Mouse (Mus musculus) mesoderm, embryonic 11.5 days (tissue): ENCODE data around the gene Bcan.

ENCODE experiments used
- DNase-seq: peaks from one replicate; pipeline ENCODE4 v3.0.0-alpha.2; 2012; ENCODE audit warnings: low read depth, low spot score

Gene Bcan

DNA sequence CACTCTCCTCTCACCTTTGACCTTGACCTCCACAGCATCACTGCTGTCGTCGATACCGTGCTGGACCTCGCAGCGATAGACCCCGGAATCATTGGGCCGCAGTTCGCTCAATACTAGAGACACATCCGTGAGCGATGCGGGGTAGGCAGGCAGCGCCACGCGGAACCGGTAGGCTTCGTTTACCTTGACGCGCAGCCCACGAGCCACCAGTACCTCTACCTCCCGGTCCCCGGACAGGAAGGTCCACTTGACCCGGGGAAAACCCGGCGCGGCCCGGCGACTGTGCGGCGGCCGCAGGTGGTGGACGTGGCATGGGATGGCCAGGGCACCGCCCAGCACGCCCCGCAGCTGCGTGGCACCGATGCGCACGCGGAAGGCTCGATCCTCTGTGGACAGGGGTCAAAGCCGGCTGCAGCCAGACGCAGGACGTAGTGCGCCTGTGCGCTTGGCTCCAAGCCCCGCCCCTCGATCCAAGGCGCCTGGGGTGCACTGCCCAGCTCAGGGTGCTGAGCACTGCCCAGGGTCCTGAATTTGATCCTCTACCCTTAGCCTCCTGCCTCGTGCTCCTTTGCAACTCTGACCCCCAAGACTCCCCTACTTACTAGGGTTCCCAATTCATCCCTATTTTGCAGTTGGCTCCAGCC, 2.9 kb downstream of the Bcan start:
- DNase-seq = no peak

DNA sequence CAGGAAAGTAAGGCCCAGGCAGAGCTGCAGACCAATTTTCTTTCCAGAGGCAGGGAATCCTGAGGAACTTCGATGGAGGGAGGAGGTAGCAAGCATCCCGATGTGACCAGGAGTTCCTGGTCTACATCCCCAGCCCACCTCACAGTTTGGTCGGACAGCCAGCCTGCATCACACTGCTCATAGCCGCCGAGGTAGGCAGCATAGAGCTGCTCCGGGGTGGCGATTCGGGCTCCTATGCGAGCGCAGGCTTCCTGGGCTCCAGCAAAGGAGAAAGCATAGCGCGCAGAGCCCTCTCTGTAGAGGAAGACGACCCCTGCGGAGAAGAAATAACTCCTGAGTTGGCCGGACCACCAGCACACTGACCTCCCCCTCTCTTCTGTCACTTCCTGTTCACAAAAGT, 3.6 kb downstream of the Bcan start:
- no peak for DNase-seq

DNA sequence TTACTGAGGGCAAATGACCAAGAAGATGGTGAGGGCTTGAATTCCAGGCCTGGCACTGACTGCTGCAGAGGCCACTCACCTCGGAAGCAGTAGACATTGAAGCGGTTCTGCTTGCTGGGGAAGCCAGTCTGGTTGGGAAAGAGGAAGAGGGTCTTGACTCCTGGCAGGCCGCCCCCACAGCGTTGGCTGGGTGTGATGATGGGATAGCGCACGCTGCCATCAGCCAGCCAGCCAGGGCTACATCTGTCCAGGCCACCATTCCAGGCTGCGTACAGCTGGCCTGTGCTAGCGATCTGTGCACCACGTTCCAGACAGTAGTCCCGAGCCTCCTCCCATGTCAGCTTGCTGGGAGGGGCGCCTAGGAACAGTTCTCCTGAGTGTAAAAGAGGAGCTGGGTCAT, 4.7 kb downstream of the Bcan start:
- no peak for DNase-seq

DNA sequence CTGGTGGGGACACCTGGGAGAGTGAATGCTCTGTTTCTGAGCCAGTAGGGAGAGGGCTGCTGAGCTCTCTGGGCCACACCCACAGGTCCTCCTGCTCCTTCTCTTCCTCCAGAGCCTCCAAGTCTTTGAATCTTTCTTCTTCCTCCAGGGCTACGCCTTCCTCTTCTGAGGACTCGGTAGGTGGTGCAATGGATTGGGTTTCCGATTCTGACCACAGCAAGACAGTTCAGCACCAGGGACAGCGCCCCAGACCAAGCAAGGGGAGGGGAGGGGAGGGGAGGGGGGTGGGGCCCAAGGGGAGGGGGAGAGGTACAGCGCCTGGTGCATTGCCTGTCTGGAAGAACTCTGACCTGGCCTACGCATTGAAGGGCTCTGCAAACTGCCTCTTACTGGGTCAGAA, 6.6 kb downstream of the Bcan start:
- peak; percentile 84 for DNase-seq

DNA sequence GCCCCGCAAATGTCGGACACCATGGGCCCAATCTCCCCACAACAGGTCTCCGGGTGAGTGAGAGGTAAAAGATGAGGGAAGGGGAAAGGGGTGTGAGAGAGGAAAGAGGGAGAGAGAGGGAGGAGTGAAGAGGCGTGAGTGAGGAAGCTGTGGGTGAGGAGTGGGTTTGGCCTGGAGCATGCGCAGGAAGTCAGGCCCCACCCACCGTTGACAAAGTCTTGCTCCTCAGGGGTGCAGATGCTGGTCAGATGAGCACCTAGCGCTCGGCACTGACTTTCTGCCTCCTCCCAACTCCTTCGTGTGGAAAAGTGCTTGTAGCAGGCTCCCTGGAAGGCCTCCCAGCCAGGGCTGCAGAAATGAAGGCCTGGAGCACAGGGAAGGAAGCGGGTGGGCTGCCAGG, 10.1 kb downstream of the Bcan start:
- DNase-seq = no peak

DNA sequence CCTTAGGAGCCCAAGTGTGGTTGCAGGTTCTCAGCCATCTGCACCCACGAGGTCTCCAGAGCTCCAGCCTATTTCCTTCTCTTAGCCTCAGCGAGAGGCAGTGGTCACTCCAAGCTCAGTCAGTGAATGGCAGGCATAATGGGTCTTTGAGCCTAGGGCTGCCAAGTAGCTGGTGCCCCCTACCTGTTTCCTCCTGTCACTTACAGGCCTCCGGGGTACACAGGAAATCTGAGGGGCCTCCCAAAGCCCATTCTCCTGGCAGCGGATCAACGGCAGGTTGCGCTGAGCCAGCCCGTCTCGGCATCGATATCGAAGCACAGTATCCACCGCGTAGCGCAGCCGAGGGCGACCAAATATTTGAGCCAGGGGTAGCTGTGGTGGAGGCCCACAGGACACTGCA, 12.0 kb downstream of the Bcan start:
- DNase-seq = no peak

DNA sequence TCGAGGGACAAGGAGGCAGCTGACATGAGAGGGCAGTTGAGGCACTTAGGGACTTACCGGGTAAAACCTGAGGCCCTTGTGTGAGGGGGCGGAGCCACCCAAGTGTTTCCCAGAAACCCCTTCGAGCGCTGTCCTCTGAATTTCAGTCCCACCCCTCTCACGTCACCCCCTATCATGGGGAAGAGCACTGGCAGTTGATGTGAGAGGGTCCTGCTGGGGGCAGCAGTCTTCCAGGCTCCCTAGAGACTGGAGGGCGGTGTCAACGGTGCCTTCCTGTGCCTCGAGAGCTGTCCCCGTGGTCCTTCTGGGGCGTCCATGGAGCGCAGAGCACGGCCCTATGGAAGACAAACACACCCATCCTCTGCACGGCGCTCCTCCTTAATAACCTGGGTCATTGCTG, 12.4 kb downstream of the Bcan start:
- DNase-seq = peak; percentile 88

DNA sequence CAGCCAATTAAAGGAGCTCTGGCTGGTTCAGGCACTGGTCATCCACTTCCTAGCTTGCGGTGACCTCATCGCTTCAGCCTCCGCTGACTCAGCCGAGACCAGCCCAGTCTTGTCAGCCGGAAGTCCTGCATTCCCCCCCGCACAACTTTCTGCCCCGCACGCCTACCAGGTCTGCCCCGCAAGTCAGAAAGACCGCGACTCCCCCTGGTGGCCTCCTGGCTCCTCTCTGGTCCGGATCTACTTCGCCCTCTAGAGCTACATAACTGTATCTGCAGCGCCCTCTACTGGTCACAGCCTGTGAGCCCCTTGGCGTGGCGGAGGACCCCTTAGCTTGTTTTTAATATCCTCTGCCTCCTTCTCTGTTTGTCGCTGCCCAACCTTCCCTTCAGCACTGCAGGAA, 13.2 kb downstream of the Bcan start:
- peak; percentile 99 for DNase-seq

DNA sequence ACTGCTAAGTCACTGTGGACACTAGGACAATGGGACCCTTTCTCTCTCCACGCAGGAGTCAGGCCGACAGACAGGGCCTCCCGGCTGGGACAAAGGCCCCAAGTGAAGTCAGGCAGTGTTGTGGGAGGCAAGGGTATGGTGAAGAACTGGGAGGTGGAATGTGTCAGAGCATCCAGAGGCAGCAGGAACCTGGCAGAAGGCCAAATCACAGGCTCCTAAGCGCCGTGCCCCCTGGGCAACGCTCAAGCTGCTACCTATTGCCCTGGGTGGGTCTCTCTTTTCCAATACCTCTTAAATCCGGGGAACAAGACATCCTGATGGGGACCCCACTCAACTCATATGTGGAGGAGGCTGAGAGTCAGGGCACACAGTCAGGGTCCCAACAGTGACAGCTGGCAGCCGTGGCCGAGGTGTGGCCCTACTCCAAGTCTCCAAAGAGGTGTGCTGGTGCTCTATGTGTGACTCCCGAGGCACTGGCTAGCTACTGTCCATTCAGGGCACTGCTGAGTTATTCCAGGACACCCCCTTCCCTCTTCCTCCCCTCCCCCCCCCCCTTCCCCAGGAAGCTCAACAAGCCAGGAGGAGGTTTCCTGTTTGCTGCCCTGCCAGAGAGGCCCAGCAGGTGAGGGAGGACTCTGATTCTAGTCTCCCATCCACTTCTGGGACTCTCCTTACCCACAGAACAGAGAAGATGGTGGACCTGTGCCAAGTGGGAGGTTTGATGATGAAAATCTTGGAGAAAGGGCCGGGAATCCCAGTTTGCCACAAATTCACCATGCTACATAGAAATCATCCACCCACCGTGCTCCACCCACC, 14.3 kb downstream of the Bcan start:
- no peak for DNase-seq

DNA sequence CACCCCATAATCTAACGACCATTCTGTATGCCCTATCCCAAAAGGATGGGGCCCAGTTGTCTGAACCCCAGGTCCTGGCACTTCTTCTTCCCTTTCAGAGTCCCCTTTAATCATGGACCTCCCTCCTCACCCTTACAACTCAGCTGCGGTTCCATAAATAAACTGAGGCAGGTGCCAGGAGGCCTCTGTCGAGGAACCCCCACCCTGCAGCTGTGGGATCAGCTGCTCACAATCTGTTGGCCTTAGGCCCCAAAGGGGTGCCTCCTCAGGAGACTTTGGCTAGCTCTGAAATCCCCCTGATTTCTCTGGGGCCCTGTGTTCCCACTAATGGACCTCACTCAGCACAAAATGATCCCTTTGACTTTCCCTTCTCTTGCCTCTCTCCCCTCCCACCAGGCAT, 15.9 kb downstream of the Bcan start:
- DNase-seq = no peak

DNA sequence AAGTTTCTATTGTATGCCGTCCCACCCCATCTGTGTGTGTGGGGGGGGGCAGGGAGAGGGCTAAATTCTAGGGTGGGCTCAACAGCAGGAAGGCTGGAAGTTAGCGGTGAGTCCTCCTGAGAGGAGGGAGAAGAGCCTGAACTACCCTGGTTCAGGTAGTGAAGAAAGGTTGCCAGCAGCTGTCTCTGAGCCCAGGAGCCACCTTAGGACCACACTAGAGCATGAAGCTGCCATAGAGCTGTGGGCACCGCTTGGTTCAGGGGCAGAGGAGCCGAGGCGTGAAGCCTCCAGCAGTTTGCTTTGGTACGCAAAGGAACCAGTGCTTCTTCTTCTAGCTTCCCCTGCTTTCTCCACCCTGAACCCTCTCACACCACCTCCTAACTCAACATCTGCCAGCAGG, 16.4 kb downstream of the Bcan start:
- no peak for DNase-seq

DNA sequence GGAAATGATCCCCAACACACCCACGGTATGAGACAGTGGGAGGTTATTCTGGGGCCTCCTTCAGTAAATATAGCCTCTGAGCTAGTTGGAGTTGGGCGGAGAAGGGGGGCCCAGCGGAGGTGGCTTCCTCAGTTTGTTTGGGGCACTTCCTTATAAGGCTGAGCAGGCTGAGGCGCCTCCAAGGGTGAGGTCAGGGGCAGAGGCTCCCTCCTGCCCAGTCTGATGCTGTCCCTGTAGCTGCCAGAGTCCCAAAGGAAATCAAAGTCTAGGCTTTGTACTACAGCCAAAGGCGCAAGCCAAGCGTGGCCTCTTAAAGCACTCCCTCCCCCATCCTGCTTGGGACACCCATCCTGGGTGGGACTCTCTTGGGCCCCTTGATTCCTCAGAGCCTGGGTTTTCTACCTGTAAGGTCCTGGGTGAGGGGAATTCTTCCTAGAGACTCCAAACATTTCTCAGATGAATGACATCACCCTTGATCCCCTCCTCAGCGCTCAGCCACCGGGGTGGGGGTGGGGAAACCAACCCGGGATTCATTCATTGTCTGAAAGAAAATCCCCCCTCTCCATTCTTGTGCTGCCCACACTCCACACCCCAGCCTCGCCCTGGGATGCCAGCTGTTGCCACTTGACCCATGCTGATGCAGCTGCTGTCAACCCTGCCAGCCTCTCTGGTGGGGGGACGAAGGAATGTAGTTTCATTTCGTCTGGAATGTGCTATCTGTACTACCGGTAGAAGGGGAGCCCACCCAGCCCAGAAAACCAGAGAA, 17.0 kb downstream of the Bcan start:
- peak; percentile 82 for DNase-seq

DNA sequence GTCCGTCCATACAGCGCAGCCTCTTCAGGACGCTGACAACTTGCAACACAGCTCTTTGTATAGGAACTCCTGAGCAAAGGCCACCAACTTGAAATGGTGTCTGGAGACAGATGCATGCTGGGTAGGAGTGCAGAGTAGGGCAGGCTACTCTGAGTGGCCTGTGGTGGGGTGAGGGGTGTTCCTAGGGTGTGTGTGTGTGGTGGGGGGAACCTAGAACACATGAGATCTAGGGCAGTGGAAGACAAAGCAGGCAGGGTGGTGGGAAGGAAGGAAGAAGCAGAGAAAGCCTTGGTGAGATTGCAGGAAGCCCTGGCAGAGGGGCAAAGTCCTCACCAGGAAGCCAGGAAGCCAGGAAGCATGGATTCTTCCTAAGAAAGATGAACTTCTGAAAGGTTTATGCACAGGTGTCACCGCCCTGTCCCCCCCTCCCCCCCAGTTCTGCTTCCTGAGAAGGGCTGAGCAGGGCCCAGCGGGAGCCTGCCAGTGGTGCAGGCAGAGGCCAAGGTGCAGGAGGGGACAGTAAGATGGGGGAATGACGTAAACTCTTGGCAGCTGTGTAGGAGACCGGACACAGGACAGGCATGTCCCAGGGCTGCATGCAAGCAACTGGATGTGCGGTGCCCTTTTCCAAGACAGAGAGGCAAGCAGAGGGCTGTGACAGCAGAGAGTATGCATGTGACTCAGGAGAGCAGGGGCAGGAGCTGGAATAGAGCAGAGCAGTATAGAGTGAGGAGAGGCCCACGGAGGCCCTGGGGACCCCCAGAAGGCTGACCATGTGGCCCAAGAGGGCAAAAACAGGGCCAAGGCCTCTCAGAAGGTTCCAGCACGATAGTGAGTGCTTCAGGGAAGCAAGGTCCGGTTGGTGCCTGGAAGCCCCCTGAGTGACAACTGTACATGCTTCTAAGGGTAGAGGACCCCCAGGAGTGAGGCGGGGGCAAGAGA, 17.9 kb downstream of the Bcan start:
- DNase-seq = no peak

DNA sequence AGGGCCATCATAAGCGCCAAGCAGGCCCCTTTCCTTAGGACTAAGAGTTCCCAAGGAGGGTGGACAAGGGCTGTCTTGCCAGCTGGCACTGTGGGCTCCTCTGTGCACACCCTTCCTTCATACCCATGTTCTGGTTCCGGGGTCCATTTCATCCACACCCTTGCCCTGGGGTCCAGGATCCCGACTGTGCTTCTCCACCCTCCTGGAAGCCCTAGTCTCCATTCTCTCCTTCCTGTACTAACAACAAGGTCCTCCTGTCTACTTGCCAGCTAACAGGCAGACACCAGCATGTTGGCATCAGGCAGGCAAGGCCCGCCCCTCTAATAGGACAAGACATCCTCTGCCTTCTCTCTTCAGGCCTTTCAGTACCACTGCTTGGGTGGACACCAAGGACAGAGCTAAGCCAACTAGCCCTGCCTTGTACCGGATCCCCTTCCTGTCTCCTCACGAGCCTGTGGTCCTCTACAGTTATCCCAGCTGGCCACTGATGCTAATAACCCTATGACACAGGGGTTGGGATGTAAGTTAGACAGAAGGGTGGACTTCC, 18.7 kb downstream of the Bcan start:
- no peak for DNase-seq

DNA sequence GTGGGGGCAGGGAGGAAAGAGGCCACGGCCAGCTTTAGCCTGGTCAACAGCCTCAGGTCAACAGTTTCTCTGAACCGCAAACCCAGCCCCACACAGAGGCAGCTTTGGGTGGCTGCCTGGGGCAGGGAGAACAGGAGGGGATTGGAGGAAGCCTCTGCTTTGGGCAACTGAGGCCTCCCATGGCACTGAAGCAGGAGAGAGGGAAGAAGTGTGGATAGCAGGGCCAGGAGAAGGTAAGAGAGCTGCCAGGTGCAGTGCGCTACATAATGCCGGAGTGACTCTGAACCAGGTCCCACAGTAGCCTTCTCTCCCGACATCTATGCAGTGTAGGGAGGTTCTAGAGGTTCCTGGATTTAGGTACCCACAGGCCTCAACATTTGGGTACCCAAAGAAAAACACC, 19.3 kb downstream of the Bcan start:
- DNase-seq = no peak

DNA sequence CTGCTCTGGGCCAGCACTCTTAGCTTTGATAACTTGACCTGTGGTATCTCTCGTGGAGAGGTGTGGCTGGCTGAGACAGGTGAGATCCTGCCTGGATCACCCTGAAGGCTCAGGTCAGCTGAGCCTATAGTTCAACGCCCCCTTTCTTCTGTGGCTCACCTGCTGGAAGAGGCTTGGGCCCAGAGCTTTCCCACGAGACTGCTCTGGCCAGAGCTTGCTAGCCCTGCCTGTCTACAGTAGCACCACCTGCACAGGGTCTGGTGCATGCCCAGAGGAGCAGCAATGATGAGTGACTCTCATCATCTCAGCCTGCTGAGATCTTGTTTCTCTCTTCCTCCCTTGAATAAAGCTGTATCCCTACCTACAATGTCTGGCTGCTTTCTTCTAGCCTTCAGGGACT, 19.9 kb downstream of the Bcan start:
- DNase-seq = no peak

DNA sequence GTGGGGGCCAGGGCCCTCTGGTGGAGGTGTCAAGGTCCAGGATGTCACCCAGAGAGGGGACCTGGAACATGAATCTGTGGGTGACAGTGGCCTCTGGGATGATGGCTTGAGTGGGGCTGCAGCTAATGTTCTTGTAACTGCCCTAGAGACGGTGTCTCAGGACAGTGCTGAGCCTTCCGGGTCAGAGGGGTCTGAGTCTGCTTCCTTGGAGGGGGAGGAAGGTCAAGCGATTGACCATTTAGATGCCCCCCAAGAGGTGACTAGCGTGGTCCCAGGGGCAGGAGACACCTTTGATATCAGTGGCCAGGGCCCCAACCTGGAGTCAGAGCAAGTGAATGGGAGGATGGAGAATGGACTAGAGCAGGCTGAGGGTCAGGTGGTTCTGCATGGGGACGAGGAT, 20.5 kb downstream of the Bcan start:
- no peak for DNase-seq

DNA sequence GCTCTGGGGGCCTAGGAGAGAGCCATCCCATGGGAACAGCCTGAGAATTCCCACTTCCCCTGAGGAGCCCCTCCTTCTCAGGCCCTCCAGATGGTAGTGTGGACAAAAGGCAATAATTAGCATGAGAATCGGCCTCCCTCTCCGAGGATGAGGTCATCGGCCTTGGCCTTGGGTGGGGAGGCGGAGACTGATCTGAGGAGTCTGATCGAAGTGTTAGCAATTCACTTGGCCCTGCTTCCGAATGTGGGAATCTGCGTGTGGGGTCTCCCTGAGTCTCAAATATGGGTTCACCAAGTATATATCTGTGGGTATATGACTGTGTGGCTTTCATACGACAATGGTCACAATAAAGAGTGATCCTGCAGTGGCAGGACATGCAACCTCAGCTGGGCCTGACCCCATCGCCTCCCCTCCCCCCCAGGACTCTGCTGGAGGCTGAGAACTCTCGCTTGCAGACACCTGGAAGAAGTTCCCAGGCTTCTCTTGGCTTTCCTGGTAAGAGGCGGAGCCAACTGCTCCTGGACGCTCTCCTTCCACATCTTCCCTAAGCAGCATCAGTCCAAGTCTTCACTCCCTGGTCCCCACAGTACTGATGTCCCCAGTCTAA, 25.5 kb downstream of the Bcan start:
- peak; percentile 88 for DNase-seq

DNA sequence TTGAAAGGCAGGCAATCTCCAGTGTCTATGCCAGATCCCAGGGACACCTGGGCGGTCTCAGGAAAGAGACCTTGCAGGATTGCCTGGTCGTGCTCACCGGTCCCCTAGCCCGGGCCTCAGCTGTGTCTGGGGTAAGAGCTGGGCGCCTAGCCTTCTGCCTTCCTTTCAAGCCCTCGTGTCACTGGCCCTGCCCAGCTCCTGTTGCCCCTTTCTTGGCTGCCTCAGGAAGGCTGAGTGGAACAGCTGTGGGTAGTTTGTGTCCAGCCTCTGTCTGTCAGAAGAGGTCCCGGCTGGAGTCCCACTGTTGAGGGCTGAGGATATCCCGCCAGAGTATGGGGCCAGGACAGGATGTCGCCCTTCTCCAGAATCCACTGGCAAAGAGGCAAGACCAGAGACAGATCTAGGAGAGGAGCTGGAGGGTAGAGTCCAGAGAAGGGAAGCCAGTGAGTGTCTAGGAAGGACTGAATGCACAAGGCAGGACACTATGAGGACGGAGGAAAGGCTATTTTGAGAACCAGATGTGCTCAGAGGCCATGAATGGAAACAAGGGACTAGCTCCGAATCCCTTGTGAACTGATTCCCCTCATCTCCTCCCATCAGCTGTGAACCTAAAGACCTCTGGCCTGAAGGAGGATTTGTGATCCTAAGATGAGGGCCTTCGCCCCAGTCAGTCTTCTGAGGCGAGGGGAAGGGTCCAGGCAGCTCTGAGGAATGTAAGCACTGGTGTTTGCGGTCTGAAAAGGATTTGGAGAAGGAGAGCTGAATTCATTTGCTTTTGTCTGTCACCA, 26.2 kb downstream of the Bcan start:
- DNase-seq = no peak

DNA sequence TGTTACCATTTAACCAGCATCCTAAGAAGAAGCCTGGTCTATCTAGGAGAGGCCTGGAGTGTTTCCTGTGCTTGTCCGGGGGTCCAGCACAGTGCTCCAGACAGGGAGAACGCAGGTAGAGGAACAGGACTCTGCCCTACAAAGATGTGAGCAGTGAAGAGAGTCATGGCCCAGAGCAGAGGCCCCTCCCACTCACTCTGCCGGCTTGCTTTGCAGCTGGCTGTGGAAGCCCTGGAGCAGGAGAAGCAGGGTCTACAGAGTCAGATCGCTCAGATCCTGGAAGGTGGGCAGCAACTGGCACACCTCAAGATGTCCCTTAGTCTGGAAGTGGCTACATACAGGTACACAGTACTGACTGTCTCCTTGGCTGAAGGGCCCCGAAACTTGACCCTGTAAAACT, 27.3 kb downstream of the Bcan start:
- no peak for DNase-seq
